Mouse (Mus musculus): Measurements from ENCODE around the gene Fgfrl1. TPM values are rescaled to one million over a fixed set of nuclear protein-coding genes. Genes with fewer than 3 reads are reported as not detected.
A peak's percentile ranks its signal among the peaks of the same experiment; 100 is the strongest.

Fgfrl1 gene
- polyA plus RNA-seq, 1 experiment from 2014 or later: 6.4 TPM

- H3K27me3 ChIP-seq (ENCODE audit: control insufficient read depth, insufficient read depth, low read length): no peaks in the 10 kb centered on the region
- no peak overlapping the region for H3K27ac ChIP-seq (ENCODE audit: low read length)
- ATAC-seq (replicated peaks; ENCODE audit: extremely low read depth, insufficient read depth, low FRiP score): no peak
- H3K9me3 ChIP-seq (replicated peaks; ENCODE audit: control insufficient read depth, low read length): no peaks in the 10 kb centered on the region
- peaks cover 49% of the 10 kb centered on the region for H3K36me3 ChIP-seq (ENCODE audit: control insufficient read depth, insufficient read depth)
- no peak overlapping the region for H3K4me3 ChIP-seq (ENCODE audit: low read length)
- no peaks in the 10 kb centered on the region for H3K4me1 ChIP-seq (ENCODE audit: control insufficient read depth, insufficient read depth, low read length)
- H3K9ac ChIP-seq (ENCODE audit: low read length): no peak overlapping the region
- no peak overlapping the region for H3K4me2 ChIP-seq (ENCODE audit: low read depth, low read length)
- 62% methylated on average over 1 of the region's 1 CpGs for WGBS
Observed at GRCm38 (mm10) chr5:108651823-108652222, 40.4 kb upstream of the Fgfrl1 start.

- no peak overlapping the region for H3K4me3 ChIP-seq (ENCODE audit: low read length)
- no peaks in the 10 kb centered on the region for H3K9me3 ChIP-seq (replicated peaks; ENCODE audit: control insufficient read depth, low read length)
- H3K27me3 ChIP-seq (ENCODE audit: control insufficient read depth, insufficient read depth, low read length): no peaks in the 10 kb centered on the region
- no peak overlapping the region for H3K27ac ChIP-seq (ENCODE audit: low read length)
- ATAC-seq (replicated peaks; ENCODE audit: extremely low read depth, insufficient read depth, low FRiP score): no peak
- H3K4me2 ChIP-seq (ENCODE audit: low read depth, low read length): no peak overlapping the region
- H3K36me3 ChIP-seq (ENCODE audit: control insufficient read depth, insufficient read depth): peaks cover 47% of the 10 kb centered on the region
- H3K4me1 ChIP-seq (ENCODE audit: control insufficient read depth, insufficient read depth, low read length): no peaks in the 10 kb centered on the region
- 88% methylated on average over 6 of the region's 6 CpGs for WGBS
- H3K9ac ChIP-seq (ENCODE audit: low read length): no peak overlapping the region
Observed at GRCm38 (mm10) chr5:108653341-108653740, 38.8 kb upstream of the Fgfrl1 start.

- Histone ChIP-seq H3K36me3 (ENCODE audit: control insufficient read depth, insufficient read depth) (peaks cover 36% of the 10 kb centered on the region), H3K4me2 (ENCODE audit: low read depth, low read length) (no peak overlapping the region), H3K9ac (ENCODE audit: low read length) (no peak overlapping the region), H3K27me3 (ENCODE audit: control insufficient read depth, insufficient read depth, low read length) (no peaks in the 10 kb centered on the region), H3K4me3 (ENCODE audit: low read length) (no peak overlapping the region), H3K9me3 (replicated peaks; ENCODE audit: control insufficient read depth, low read length) (no peaks in the 10 kb centered on the region), H3K4me1 (ENCODE audit: control insufficient read depth, insufficient read depth, low read length) (peaks cover 2% of the 10 kb centered on the region), H3K27ac (ENCODE audit: low read length) (no peak overlapping the region)
- 92% methylated on average over 10 of the region's 10 CpGs for WGBS
- no peak for ATAC-seq (replicated peaks; ENCODE audit: extremely low read depth, insufficient read depth, low FRiP score)
Observed at GRCm38 (mm10) chr5:108654444-108654990, 37.7 kb upstream of the Fgfrl1 start.

- Histone ChIP-seq H3K4me2 (ENCODE audit: low read depth, low read length) (no peak overlapping the region), H3K4me1 (ENCODE audit: control insufficient read depth, insufficient read depth, low read length) (peaks cover 7% of the 10 kb centered on the region), H3K4me3 (ENCODE audit: low read length) (no peak overlapping the region), H3K9me3 (replicated peaks; ENCODE audit: control insufficient read depth, low read length) (no peaks in the 10 kb centered on the region), H3K9ac (ENCODE audit: low read length) (no peak overlapping the region), H3K27ac (ENCODE audit: low read length) (no peak overlapping the region), H3K27me3 (ENCODE audit: control insufficient read depth, insufficient read depth, low read length) (no peaks in the 10 kb centered on the region), H3K36me3 (ENCODE audit: control insufficient read depth, insufficient read depth) (peaks cover 31% of the 10 kb centered on the region)
- no peak for ATAC-seq (replicated peaks; ENCODE audit: extremely low read depth, insufficient read depth, low FRiP score)
- 93% methylated on average over 9 of the region's 9 CpGs for WGBS
Observed at GRCm38 (mm10) chr5:108655381-108655780, 36.8 kb upstream of the Fgfrl1 start.

- Histone ChIP-seq H3K4me3 (ENCODE audit: low read length) (no peak overlapping the region), H3K9ac (ENCODE audit: low read length) (no peak overlapping the region), H3K27ac (ENCODE audit: low read length) (no peak overlapping the region), H3K27me3 (ENCODE audit: control insufficient read depth, insufficient read depth, low read length) (no peaks in the 10 kb centered on the region), H3K9me3 (replicated peaks; ENCODE audit: control insufficient read depth, low read length) (no peaks in the 10 kb centered on the region), H3K4me1 (ENCODE audit: control insufficient read depth, insufficient read depth, low read length) (peaks cover 10% of the 10 kb centered on the region), H3K4me2 (ENCODE audit: low read depth, low read length) (no peak overlapping the region), H3K36me3 (ENCODE audit: control insufficient read depth, insufficient read depth) (peaks cover 31% of the 10 kb centered on the region)
- no peak for ATAC-seq (replicated peaks; ENCODE audit: extremely low read depth, insufficient read depth, low FRiP score)
- WGBS: 89% methylated on average over 15 of the region's 15 CpGs
Observed at GRCm38 (mm10) chr5:108655891-108656650, 36.1 kb upstream of the Fgfrl1 start.

- Histone ChIP-seq H3K27me3 (ENCODE audit: control insufficient read depth, insufficient read depth, low read length) (no peaks in the 10 kb centered on the region), H3K9me3 (replicated peaks; ENCODE audit: control insufficient read depth, low read length) (no peaks in the 10 kb centered on the region), H3K27ac (ENCODE audit: low read length) (no peak overlapping the region), H3K36me3 (ENCODE audit: control insufficient read depth, insufficient read depth) (peaks cover 31% of the 10 kb centered on the region), H3K4me1 (ENCODE audit: control insufficient read depth, insufficient read depth, low read length) (peaks cover 11% of the 10 kb centered on the region), H3K4me2 (ENCODE audit: low read depth, low read length) (no peak overlapping the region), H3K4me3 (ENCODE audit: low read length) (no peak overlapping the region), H3K9ac (ENCODE audit: low read length) (no peak overlapping the region)
- no peak for ATAC-seq (replicated peaks; ENCODE audit: extremely low read depth, insufficient read depth, low FRiP score)
- 73% methylated on average over 5 of the region's 5 CpGs for WGBS
Observed at GRCm38 (mm10) chr5:108657406-108657805, 34.8 kb upstream of the Fgfrl1 start.

GRCm38 (mm10) chr5:108658611-108659010 is 33.6 kb upstream of the Fgfrl1 start:
- no peaks in the 10 kb centered on the region for H3K27me3 ChIP-seq (ENCODE audit: control insufficient read depth, insufficient read depth, low read length)
- H3K9me3 ChIP-seq (replicated peaks; ENCODE audit: control insufficient read depth, low read length): no peaks in the 10 kb centered on the region
- ATAC-seq (replicated peaks; ENCODE audit: extremely low read depth, insufficient read depth, low FRiP score): no peak
- no peak overlapping the region for H3K4me2 ChIP-seq (ENCODE audit: low read depth, low read length)
- no peak overlapping the region for H3K27ac ChIP-seq (ENCODE audit: low read length)
- no peak overlapping the region for H3K9ac ChIP-seq (ENCODE audit: low read length)
- 95% methylated on average over 1 of the region's 1 CpGs for WGBS
- peaks cover 11% of the 10 kb centered on the region for H3K4me1 ChIP-seq (ENCODE audit: control insufficient read depth, insufficient read depth, low read length)
- no peak overlapping the region for H3K4me3 ChIP-seq (ENCODE audit: low read length)
- H3K36me3 ChIP-seq (ENCODE audit: control insufficient read depth, insufficient read depth): peaks cover 23% of the 10 kb centered on the region

- Histone ChIP-seq H3K27ac (ENCODE audit: low read length) (peak within 1 kb of the TSS; percentile 39; the same call in 1 of the 2 replicates), H3K9ac (ENCODE audit: low read length) (peak within 1 kb of the TSS; percentile 97), H3K4me3 (ENCODE audit: low read length) (peak within 1 kb of the TSS; percentile 97), H3K9me3 (replicated peaks; ENCODE audit: control insufficient read depth, low read length) (no peaks in the 10 kb centered on the region), H3K36me3 (ENCODE audit: control insufficient read depth, insufficient read depth) (peaks cover 9% of the 10 kb centered on the region), H3K27me3 (ENCODE audit: control insufficient read depth, insufficient read depth, low read length) (0 out of 2 replicates have a peak, but pooled peaks cover 2% of the 10 kb centered on the region), H3K4me2 (ENCODE audit: low read depth, low read length) (peak within 1 kb of the TSS; percentile 83), H3K4me1 (ENCODE audit: control insufficient read depth, insufficient read depth, low read length) (peaks cover 11% of the 10 kb centered on the region)
- 11% methylated on average over 24 of the region's 24 CpGs for WGBS
- peak; percentile 43 for ATAC-seq (replicated peaks; ENCODE audit: extremely low read depth, insufficient read depth, low FRiP score)
Observed at GRCm38 (mm10) chr5:108659698-108660631, 32.2 kb upstream of the Fgfrl1 start, which contains the start of gene Idua. TSS of gene Idua (plus strand) at chr5:108660331.
